Mouse (Mus musculus): ENCODE results near the gene L3mbtl4. TPM values are rescaled to one million over a fixed set of nuclear protein-coding genes. Genes with fewer than 3 reads are reported as not detected.
"Not testable (repeated sequence)": the region's sequence is repeated elsewhere in the genome, so short reads cannot be mapped to it uniquely, and the experiment has no call there.

Gene L3mbtl4
- total and polyA plus RNA-seq, 2 experiments from 2014 or later: 5.4 to 6.9 TPM

DNA sequence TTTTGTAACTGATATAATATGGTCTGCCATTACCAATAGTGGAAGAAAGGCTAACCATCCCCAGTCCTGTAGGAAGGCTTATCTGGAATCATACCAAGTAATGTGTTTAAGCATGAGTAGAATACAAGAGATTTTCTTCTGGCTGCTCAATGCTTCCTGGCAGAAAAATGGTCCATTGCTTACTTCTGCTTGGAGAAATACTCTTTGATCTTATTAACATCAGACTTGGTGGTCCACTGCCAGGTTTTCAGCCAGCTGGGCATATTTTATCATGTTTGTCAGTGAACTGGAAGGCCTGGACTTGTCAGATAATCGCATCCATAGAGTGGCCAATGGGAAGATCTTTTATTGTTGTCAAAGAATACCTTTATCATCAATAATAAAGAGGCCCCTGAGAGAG is 97.5 kb downstream of the L3mbtl4 start:
- 65% methylated on average over 1 of the region's 1 CpGs for WGBS
- DNase-seq (ENCODE audit: low spot score) (peak; percentile 69), ATAC-seq (0 out of 2 replicates have a peak, but pooled peaks have one; percentile 24)
- H3K27me3 ChIP-seq (ENCODE audit: insufficient read depth, low read length): no peaks in the 10 kb centered on the region
- no peak overlapping the region for H3K27ac ChIP-seq
- H3K9ac ChIP-seq (replicated peaks; ENCODE audit: low read length): no peak overlapping the region
- TF ChIP-seq CTCF (IDR thresholded peaks at IDR 0.05; ENCODE audit: low read depth): no peak
- H3K4me1 ChIP-seq (ENCODE audit: insufficient read depth, low read length): no peaks in the 10 kb centered on the region
- no peak overlapping the region for H3K4me3 ChIP-seq (ENCODE audit: low read length)
- H3K4me2 ChIP-seq (ENCODE audit: low read depth, low read length): no peak overlapping the region
- H3K36me3 ChIP-seq (ENCODE audit: insufficient read depth, low read length): no peaks in the 10 kb centered on the region
- H3K9me3 ChIP-seq (ENCODE audit: low read length): no peaks in the 10 kb centered on the region

DNA sequence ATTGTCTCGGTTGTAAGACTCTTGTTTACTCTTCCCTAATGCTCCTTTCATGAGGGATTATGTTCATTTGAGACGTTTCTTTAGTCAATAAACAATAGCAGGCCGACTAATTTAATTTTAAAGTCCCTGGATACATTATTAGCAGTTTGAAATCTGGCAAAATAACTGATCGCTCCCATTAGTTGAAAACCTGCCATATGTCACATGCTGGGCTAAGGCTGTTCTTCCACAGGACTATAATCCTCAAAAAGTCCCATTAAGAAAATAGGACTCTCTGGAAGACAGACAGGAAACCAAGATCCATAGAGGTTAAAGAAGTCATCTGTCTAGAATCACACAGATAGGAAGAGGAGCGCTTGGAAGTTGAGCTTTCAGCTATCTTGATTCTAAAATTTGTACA is 114.9 kb downstream of the L3mbtl4 start:
- H3K4me1 ChIP-seq (ENCODE audit: insufficient read depth, low read length): no peaks in the 10 kb centered on the region
- no peaks in the 10 kb centered on the region for H3K27me3 ChIP-seq (ENCODE audit: insufficient read depth, low read length)
- H3K36me3 ChIP-seq (ENCODE audit: insufficient read depth, low read length): no peaks in the 10 kb centered on the region
- WGBS: 45% methylated on average over 5 of the region's 5 CpGs
- no peak overlapping the region for H3K9ac ChIP-seq (replicated peaks; ENCODE audit: low read length)
- H3K9me3 ChIP-seq (ENCODE audit: low read length): no peaks in the 10 kb centered on the region
- ATAC-seq (no peak), DNase-seq (ENCODE audit: low spot score) (peak; percentile 40)
- H3K27ac ChIP-seq: no peak overlapping the region
- H3K4me3 ChIP-seq (ENCODE audit: low read length): no peak overlapping the region
- TF ChIP-seq CTCF (IDR thresholded peaks at IDR 0.05; ENCODE audit: low read depth): no peak
- no peak overlapping the region for H3K4me2 ChIP-seq (ENCODE audit: low read depth, low read length)

DNA sequence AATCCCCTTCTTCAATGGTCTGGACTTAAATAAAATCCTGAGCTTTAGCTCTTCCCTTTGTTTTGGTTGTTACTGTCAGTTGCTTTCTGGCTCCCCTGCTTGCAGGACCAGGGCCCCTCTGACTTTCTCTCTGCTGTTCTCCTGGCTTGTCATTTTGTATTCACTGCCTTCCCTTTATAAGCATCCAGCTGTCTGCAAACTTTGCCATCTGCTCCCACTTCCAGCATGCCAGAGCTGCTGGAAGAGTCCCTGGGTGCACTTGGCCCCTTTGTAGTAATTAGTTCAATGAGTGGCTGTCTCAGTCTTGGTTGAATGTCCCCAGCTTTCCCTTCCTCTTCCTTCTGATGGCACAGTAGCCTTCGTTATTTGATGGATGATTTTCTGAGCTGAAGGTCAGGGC is 132.4 kb downstream of the L3mbtl4 start:
- Histone ChIP-seq H3K9me3 (ENCODE audit: low read length) (no peaks in the 10 kb centered on the region), H3K27me3 (ENCODE audit: insufficient read depth, low read length) (no peaks in the 10 kb centered on the region), H3K4me2 (ENCODE audit: low read depth, low read length) (no peak overlapping the region), H3K27ac (no peak overlapping the region), H3K4me1 (ENCODE audit: insufficient read depth, low read length) (no peaks in the 10 kb centered on the region), H3K36me3 (ENCODE audit: insufficient read depth, low read length) (no peaks in the 10 kb centered on the region), H3K9ac (replicated peaks; ENCODE audit: low read length) (no peak overlapping the region), H3K4me3 (ENCODE audit: low read length) (no peak overlapping the region)
- DNase-seq (ENCODE audit: low spot score): peak; percentile 70
- ATAC-seq: peak; percentile 75
- no peak for TF ChIP-seq CTCF (IDR thresholded peaks at IDR 0.05; ENCODE audit: low read depth)
- 23% methylated on average over 1 of the region's 1 CpGs for WGBS

DNA sequence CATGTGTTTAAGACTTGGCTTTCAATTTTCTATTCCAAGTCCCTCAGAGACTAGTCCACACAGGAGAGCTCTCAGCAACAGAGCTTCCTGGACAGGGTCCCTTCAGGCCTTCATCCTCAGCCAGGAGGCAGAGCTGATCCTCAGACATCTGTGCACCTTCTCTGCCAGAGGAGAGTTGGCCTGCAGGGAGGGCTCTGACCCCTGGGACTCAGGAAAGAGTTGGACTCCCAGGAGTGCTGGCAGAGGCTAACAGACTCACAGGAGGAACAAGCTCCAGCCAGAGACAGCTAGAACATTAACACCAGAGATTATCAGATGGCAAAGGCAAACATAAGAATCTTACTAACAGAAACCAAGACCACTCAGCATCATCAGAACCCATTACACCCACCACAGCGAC is 133.5 kb downstream of the L3mbtl4 start:
- H3K9ac ChIP-seq (replicated peaks; ENCODE audit: low read length); H3K36me3 ChIP-seq (ENCODE audit: insufficient read depth, low read length); H3K27ac ChIP-seq; ATAC-seq; H3K27me3 ChIP-seq (ENCODE audit: insufficient read depth, low read length); H3K9me3 ChIP-seq (ENCODE audit: low read length); H3K4me3 ChIP-seq (ENCODE audit: low read length); DNase-seq (ENCODE audit: low spot score); H3K4me2 ChIP-seq (ENCODE audit: low read depth, low read length); H3K4me1 ChIP-seq (ENCODE audit: insufficient read depth, low read length): not testable (repeated sequence)
- whole genome bisulfite sequencing: 60% methylated on average over 1 of the region's 1 CpGs

DNA sequence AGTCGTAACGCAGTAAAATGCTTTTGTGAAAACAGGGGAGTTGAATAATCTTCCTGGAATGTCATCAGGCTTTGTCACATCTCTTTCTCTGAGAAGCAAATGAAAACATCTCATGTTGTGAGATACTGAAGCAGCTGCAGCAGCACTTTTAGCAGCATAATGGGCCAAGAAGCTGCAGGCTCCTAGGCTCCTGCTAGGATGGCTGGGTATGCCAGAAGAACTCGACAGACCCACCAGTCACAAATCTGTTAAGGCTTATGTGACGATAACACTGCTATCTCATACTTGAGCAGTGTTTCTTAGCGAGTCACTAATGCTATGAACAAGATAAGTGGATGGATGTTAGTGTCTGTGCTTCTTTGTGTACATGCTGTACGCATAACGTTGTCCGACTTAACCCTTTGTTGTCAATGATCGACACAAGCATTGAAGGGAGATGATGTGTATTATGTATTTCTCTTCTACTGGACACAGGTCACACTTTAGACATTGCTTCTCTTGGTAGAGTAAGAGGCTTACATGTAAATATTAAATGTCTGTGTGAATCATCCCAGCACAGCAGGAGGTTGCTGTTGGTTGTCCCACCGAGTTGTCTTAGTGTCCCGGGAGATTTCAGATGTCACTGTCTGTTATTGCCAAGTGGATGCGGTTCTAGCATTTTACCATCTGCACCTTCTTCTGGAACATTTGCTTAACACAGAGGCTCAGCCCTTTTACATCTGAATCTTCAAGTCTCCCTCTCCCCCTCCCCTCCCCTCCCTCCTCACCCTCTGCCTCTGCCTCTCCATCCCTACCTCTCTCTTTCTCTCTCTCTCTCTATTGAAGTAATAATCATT is 149.3 kb downstream of the L3mbtl4 start:
- Histone ChIP-seq H3K4me1 (ENCODE audit: insufficient read depth, low read length) (no peaks in the 10 kb centered on the region), H3K9me3 (ENCODE audit: low read length) (no peaks in the 10 kb centered on the region), H3K27ac (peak overlapping the region; percentile 51; the same call in 1 of the 2 replicates), H3K27me3 (ENCODE audit: insufficient read depth, low read length) (no peaks in the 10 kb centered on the region), H3K4me3 (ENCODE audit: low read length) (no peak overlapping the region), H3K9ac (replicated peaks; ENCODE audit: low read length) (no peak overlapping the region), H3K4me2 (ENCODE audit: low read depth, low read length) (no peak overlapping the region), H3K36me3 (ENCODE audit: insufficient read depth, low read length) (no peaks in the 10 kb centered on the region)
- no peak for TF ChIP-seq CTCF (IDR thresholded peaks at IDR 0.05; ENCODE audit: low read depth)
- ATAC-seq (peak; percentile 76), DNase-seq (ENCODE audit: low spot score) (peak; percentile 75)
- WGBS: 49% methylated on average over 12 of the region's 12 CpGs

DNA sequence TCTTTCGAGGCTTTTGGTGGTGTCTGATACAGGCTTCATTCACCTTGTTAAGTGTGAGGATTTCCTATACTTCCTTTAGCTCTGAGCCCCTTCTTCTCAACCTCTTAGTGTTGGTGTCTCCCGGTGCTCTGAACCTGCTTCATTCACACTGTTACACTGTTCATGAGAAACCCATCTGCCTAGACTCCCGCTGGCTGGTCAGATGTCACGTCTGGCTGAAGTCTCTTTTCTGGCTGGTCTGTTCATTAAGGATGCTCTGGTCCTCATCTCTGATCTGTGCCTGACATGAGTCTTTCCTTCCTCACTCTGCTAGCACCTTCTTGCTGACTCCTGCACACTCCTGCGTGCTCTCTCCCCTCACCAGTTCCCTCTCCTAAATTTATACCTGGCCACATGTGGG is 160.0 kb downstream of the L3mbtl4 start:
- no peaks in the 10 kb centered on the region for H3K36me3 ChIP-seq (ENCODE audit: insufficient read depth, low read length)
- H3K27me3 ChIP-seq (ENCODE audit: insufficient read depth, low read length): no peaks in the 10 kb centered on the region

DNA sequence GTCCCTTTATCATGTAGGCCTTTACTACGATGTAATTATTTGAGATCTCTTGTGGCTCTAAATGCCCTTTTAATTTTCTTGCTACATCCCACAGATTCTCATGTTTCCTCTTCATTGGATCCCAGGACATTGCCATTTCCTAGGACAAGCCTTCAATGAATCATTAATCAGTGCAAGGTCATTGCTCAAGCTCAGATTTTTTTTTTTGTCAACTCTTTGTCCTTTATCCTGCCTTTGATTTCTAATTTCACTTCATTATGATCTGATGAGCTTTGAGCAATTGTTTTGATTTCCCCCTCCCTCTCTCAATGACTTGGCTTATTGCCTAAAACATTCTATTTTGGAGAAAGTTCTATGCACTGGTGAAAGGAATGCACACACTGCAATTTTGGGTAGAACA is 177.3 kb downstream of the L3mbtl4 start:
- no peaks in the 10 kb centered on the region for H3K27me3 ChIP-seq (ENCODE audit: insufficient read depth, low read length)
- H3K9me3 ChIP-seq (ENCODE audit: low read length): no peaks in the 10 kb centered on the region
- H3K36me3 ChIP-seq (ENCODE audit: insufficient read depth, low read length): no peaks in the 10 kb centered on the region
- no peak overlapping the region for H3K9ac ChIP-seq (replicated peaks; ENCODE audit: low read length)
- H3K4me1 ChIP-seq (ENCODE audit: insufficient read depth, low read length): no peaks in the 10 kb centered on the region
- no peak for DNase-seq (ENCODE audit: low spot score)
- H3K4me3 ChIP-seq (ENCODE audit: low read length): no peak overlapping the region
- H3K4me2 ChIP-seq (ENCODE audit: low read depth, low read length): no peak overlapping the region
- ATAC-seq: no peak
- H3K27ac ChIP-seq: no peak overlapping the region
- no peak for TF ChIP-seq CTCF (IDR thresholded peaks at IDR 0.05; ENCODE audit: low read depth)
- WGBS: 79% methylated on average over 1 of the region's 1 CpGs

More for the DNA sequence above, 160.0 kb downstream of the L3mbtl4 start:
- 77% methylated on average over 5 of the region's 5 CpGs for WGBS
- Histone ChIP-seq H3K9me3 (ENCODE audit: low read length) (no peaks in the 10 kb centered on the region), H3K4me2 (ENCODE audit: low read depth, low read length) (no peak overlapping the region), H3K9ac (replicated peaks; ENCODE audit: low read length) (no peak overlapping the region), H3K4me1 (ENCODE audit: insufficient read depth, low read length) (no peaks in the 10 kb centered on the region), H3K4me3 (ENCODE audit: low read length) (no peak overlapping the region), H3K27ac (no peak overlapping the region)
- TF ChIP-seq CTCF (IDR thresholded peaks at IDR 0.05; ENCODE audit: low read depth): no peak
- ATAC-seq (no peak), DNase-seq (ENCODE audit: low spot score) (no peak)

Data from hindbrain, postnatal 0 days (tissue).